Mouse (Mus musculus) megakaryocyte progenitor cell, adult 5-6 weeks (primary cell): ENCODE data around the gene Clns1a. TPM values are rescaled to one million over a fixed set of nuclear protein-coding genes. Genes with fewer than 3 reads are reported as not detected.

Experiments
- ATAC-seq: replicated peaks from 2 replicates; pipeline ENCODE4 v1.8.0; 2016; ENCODE audit warnings: mild to moderate bottlenecking, moderate TSS enrichment, inconsistent platforms; ENCODE audit not compliant: poor library complexity
- total RNA-seq, 2 experiments: library from RNA; stranded (forward) in 1 of 2; stranded (reverse) in 1 of 2; fragments of 157-497, 149-512 nt in 1 of 2; fragments of 200-1000 nt in 1 of 2; gene quantifications; 2 replicates each; pipeline versions ENCODE4 v1.2.3 to v1.2.4; 2015 to 2017

Gene Clns1a
- total RNA-seq (2015), result 165 and 166 TPM in 2 replicates
- total RNA-seq (2017), result 163 and 168 TPM in 2 replicates

DNA sequence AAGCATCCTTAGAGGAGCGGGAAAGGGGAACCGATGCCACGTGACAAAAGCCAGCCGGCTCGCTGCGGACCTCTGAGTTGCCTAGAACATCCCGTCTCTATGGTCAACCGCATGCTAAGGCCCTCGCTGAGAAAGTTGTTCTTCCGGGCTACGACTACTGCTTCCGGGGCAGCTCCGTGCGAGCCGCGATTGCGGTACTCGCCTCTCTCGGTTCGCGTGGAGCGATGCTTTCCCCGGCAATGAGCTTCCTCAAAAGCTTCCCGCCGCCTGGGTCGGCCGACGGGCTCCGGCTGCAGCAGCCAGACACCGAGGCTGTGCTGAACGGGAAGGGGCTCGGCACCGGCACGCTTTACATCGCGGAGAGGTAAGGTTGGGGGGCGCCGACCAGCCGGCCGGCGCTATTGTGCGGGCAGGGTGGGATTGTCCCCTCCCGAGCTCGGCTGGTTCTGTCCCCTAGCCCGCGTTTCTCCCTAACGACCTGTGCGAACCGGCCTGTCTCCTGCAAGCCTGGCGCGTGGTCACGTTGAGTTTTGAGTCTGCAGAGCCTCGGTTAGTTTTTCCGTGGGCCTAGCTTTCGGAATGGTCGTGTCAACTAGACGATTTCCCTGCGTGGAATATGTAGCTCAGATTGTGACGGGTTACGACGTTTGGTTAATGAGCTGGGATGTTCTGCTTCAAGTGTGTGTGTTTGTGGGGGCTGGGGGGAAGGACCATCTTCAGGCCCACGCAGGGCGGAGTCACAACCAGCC, at the start of gene Clns1a:
Clns1a (plus strand) TSS at position 129 of the 749 bp plus-strand sequence.
- peak; percentile 98 for ATAC-seq

DNA sequence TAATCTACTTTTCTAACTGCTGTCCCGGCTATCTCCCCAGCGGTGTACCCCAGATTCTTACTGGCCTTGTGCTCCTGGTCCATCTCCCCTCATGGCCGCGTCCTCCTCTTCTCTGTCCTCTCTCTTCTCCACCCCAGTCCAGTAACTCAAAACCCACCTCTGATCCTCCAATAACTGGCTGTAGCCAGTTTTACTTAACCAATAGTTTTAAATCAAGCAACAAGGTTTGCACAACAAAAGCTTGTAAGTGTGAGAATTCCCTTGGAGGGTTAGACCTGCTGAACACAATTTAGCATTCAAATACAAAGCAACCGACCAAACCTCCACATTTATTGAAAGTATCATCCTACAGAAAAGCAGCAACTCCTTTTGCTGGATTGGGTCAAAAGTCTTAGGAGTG, 48.8 kb upstream of the Clns1a start:
- no peak for ATAC-seq

DNA sequence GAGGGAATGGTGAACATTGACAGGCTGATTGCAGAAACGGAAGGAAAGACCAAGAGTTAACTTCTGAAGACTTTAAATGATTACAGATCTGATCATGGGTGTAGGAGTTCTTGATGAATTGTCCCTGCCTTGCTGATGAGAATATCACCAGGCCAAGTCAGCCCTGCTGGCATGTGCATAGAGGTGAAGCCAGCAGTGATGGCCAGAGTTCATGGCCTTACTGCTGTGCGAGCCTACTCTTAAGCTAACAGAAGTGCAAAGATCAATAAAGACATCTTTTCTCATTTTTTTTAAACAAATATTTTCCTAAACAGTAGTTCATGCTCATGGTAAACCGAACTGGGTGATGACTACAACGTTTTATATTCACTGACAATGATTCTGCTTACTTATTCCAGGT, 45.7 kb upstream of the Clns1a start:
- ATAC-seq, result no peak

DNA sequence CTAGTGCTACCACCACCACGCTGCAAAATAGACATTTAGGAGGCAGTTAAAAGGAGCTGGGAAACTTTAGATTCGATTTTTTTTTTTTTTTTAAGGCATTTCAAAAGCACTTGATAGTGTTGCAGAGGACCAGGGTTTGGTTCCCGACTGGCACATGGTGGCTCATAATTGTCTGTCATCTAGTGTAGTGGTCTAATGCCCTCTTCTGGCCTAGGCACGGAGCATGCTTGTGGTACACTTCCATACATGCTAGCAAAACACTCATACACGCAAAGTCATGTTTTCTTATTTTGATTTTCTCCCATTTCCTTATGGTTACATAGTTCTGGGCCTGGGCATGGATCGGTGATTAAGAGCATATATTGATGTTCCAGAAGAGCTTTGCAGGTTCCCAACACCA, 40.3 kb upstream of the Clns1a start:
- ATAC-seq, result no peak

DNA sequence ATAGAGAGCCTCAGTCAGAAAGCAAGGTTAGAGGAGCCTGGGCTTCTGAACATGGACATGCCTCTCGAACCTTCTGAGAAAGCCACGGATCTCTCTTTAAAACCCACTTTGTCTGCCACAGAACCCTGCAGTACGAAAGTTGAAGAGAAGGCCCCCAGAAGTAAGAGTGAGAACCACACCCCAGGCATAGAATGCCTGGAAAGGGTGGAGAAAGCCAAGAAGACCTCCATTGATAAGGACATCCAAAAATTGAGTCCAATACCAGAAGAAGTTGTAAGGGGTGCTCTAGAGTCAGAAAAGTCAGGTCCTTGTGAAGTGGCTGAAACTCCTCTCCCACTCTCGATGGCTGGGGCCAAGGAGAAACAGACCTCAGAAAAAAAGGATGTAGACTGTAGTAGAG, 34.8 kb upstream of the Clns1a start:
- ATAC-seq, result no peak

DNA sequence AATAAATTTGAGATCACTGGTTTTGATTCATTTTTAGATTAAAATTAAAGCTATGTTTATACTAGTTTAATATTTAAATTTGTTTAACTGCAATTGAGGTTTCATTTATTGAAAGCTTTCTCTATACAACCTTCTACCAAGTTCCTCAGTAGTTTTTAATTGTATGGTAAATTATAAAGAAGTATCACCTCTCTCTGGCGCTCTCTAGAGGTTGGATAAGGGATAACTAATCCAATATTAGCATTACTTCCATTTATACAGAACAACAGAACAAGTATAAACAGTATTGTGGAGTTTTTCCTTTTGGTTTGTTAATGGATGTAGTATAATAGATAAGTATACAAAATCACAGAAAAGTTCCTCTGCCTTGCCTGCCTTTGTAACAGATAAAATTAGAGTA, 17.2 kb upstream of the Clns1a start:
- peak; percentile 76 for ATAC-seq

DNA sequence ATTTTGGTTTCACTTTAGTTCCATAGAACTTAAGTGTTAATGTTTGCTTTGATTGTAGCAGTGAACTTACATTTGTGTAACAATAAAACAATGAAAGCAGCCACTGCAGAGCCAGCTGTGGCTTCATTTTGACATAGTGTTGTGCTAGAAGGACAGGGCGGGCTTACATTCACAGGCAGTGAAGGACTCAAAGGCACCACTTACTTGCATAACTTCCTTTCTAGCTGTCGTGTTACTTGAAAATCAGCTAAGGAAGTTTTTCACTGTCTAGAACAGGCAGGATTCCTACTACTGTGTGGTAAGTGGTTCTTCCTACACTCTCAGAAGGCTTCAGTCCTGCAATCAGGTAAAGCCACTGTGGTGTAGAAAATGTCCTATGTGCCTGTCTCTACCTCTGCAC, 8.6 kb upstream of the Clns1a start:
- peak; percentile 69 for ATAC-seq

DNA sequence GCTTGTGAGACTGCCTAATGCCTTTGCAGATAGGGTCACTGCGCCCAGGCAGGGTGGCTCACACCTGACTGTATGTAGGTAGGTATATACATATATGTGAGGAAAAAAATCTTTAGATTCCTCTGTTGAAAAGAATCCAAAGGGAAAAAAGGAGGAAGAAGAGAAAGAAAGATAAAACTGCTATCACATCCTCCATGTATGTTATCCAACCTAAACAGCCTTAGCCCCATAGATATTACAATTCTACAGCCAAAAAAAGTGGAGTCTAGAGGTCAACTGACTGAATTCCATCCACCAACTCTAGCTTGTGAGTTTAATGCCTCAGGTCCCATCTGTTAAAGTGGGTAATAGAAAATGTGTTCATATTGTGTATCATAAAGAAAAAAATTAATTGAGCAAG, 993 bp upstream of the Clns1a start:
- ATAC-seq, result no peak

DNA sequence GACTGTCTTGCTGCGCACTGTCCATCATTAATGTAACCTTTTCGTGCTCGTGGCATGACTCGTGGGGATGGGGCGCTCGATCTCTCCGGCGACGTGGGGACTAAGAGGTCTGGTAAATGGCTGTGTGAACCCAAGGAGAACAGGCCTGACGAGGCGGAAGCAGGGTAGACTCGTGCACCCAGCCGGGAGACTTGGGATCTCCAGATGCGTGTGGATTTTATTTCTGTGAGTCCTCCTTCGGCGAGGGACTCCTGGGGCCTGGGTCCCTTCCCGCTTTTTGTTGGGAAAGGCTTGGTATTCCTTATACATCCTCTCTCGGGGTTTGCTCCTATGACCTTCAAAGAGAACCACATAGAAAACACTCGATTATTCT, 315 bp upstream of the Clns1a start:
- peak; percentile 37 for ATAC-seq

DNA sequence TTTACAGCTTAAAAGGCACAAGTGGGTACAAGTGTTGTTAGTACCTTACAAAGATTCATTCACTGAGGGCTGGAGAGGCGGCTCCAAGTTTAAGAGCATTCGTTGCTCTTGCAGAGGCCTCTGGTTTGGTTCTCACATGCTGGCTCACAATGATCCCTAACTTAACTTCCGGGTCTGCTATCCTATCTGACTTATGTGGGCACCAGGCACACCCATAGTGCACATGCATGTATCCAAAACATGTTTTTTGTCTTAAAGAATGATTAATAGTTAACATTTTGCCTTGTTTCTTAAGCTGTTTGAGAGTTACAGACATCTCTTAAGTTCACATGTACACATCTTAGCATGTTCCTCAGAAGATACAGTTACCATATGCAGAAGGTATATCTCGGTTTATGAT, 3.7 kb downstream of the Clns1a start:
- no peak for ATAC-seq

DNA sequence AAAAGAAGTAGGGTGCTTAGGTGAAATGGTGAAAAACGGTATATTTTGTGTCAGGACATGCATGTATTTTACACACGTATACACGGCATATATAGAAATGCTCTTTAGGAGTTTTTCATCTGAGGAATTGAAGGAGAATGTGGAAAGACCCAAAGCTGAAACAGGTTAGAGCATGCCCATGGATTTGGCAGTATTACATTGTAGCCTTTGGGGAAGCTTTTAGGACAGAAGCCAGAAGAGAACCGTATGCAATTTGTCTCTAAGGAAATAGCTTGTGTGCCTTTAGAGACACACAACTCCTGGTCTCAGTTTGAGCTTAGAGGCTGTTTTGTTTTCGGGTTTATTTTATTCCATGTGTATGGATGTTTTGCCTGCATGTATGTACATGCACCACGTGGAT, 4.7 kb downstream of the Clns1a start:
- ATAC-seq, result no peak

DNA sequence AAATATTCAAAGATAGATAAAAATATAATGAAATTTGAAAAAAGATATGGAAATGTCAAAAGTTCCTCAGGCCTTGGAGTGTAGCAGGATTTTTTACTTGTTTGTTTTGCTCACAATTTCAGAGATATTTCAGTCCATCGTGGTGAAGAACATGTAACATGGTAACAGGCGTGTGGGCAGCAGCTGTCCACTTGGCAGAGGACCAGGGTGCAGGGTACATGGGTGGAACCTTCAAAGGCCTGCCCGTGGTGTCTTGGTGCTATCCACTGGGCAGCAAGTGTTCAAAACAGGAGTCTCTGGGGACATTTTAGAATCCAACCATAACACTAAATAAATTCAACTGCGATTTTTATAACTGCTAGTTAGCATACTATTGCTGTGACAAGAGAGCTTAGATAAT, 10.7 kb downstream of the Clns1a start:
- no peak for ATAC-seq

DNA sequence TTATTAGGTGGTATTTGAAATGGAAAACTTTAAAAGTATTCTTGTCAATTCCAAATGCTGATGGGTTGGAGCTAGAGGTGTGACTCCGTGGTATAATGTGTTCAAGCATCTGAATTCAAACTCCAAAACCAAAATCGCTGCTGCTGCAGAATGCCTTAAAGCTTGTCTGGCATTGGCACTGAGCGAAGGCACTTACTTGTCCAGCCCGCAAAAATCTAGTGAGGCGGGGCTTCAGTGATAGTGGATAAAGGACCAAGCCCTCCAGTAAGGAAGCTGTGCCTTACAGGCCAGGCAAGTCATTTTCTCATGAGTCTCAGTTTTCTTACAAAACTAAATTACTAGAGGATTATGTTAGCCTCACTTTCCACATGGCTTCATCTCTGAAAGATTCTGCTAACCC, 11.4 kb downstream of the Clns1a start:
- no peak for ATAC-seq

DNA sequence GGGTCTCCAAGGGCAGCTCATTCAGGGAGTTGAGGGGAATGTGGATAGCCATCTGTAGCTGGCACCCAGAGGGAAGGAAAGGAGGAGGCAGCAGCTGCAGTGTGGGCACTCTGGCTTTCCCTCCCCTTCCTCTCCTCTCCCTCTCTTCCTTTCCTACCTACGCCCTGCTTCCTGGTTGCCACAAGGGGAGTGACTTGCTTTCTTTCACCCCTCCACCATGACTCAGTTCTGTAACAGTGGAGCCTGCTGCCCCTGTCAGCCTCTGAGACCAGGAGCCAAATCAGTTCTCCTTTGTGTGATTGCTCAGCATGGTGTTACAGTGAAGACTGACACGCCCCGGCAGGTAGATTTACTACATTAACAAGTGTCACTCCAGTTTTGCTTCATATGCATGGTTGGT, 12.8 kb downstream of the Clns1a start:
- peak; percentile 83 for ATAC-seq

DNA sequence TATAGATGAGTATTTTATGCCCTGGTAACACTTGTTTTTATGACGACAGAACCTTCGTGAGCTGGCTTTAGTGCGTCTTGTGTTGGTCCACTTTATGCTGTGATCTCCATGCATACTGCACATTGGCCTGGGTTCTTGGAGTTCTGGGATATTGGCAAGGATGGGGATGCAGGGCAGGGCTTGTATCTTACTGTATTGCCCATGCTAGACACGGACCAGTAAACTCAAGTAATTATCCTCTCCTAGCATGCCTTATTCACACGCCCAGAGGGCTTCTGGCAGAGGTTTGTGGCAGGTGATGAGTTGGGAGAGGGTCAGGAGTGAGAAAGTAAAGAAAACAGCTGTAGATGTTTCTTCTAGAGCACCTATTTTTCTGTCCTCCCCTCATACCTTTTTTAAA, 18.2 kb downstream of the Clns1a start:
- ATAC-seq, result no peak

DNA sequence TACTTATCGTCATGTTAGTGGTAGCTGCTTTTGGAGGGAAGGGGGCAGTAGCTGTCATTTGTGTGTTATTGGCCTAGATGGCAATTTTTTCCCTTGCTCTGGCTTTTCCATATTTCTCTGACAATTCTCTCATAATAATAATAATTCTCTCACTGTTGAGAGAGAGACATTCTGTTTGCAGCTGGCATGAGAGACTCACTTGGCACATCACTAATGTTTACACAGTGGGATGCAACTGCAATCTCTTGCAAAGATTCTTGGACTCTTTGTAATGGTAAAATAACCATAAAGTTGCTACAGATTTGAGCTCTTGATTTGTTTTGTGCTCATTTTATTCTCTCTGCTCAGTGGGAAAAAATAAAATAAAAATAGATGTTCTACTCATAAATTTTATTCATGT, 20.9 kb downstream of the Clns1a start:
- no peak for ATAC-seq

DNA sequence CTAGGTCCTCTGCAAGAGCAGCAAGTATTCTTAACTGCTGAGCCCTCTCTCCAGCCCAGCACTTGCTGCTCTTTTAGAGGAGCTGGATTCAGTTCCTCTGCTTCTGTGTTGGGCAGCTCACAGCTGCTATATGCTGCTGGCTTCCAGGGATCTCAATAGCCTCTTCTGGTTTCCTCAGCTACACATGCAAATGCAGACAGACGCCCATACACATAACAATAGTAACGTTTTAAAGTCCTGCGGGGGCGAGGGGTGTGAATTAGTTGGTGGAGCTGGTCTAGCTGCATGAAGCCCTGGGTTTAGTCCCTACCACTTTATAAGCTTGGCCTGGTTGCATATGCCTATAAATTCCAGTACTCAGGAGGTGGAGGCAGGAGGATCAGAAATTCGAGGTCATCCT, 22.6 kb downstream of the Clns1a start:
- no peak for ATAC-seq

DNA sequence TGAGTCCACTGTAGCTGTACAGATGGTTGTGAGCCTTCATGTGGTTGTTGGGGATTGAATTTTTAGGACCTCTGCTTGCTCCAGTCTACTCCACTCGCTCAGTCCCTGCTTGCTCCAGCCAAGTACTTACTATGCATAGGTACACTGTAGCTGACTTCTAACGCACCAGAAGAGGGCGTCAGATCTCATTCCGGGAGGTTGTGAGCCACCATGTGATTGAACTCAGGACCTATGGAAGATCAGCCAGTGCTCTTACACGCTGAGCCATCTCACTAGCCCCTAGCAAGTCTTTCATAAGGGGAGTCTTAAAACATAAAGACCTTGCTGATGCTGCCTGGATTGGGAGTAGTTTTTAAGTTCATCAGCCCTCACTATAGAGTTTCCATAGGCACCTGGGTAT, 23.7 kb downstream of the Clns1a start:
- ATAC-seq, result no peak

DNA sequence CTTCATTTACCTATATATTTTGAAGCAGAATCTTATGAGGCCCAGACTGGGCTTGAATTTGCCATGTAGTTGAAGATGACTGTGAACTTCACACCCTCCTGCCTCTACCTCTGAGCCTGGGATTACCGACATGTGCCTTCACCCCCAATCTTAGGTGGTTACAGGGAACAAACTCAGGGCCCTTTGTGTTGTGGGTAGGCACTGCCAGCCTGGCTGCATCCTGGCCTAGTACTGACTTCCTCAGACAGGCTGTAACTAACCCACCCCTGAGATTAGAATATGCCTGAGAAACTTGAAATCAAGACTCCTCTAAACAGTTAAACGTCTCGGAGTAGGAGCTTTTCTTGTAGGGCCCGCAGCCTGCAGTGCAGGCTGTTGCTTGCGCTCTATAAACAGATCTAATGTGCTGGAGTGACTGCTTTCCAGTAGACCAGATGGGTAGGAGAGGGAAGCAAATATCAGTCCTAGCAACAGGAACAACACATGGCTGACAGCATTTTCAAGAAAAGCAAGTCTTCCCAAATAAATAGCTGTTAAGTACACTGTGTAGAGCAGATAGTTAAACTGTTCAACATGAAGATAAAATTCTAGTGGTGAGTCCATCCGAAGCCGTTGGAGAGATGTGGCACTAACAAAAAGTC, 26.0 kb downstream of the Clns1a start:
- ATAC-seq, result 0 out of 2 replicates have a peak, but pooled peaks have one; percentile 4

DNA sequence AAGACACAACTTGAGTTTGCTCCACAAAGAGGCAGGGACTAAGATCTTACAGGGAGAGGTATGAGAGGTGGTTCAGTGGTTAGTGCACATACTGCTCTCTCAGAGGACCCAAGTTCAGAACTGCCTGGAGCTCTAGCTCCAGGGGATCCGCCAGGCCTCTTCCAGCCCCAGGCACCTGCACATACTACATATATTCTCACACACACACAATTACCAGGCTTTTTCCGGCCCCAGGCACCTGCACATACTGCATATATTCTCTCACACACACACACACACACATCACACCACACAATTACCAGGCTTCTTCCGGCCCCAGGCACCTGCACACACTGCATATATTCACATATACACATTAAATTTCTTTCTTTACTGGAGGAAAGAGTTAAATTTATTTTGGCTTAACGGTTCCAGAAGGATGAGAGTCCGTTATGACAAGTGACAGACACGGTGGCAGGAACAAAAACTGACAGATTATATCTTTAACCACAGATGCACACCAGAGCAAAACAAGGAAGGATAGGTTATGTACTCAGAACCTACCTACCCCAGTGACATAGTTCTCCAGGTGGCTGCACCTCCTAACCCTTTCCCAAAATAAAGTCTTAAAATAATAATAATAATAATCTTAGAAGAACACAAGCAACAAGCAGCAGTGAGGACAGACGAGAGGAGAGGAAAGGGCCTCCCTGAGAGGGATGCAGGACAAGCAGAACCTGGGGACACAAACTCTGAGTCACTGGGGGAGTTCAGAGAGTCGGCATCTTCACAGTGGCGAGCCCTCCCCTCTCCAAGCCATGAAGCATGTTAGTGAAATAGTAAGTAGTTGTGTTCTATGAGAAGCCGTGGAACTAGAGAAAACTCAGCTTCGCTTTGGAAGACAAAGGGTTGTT, 27.5 kb downstream of the Clns1a start:
- ATAC-seq, result peak; percentile 44

DNA sequence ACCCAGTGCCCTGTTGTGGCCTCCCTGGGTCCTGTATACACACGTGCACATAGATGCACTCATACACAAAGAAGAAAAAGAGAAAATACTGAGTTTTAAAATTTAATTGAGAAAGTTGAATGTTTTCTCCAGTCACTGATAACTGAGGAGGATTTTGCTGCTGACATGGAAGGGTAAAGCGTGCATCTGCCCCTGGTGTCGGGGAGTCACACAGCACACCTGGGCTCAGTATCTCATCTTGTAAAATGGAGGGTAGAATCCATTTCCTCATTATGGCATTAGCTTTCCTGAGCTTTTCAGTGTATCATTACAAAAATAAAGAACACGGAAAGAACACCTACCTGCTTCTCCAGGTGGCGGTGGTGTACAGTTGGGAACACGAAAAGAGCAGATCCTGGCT, 29.0 kb downstream of the Clns1a start:
- ATAC-seq, result no peak

DNA sequence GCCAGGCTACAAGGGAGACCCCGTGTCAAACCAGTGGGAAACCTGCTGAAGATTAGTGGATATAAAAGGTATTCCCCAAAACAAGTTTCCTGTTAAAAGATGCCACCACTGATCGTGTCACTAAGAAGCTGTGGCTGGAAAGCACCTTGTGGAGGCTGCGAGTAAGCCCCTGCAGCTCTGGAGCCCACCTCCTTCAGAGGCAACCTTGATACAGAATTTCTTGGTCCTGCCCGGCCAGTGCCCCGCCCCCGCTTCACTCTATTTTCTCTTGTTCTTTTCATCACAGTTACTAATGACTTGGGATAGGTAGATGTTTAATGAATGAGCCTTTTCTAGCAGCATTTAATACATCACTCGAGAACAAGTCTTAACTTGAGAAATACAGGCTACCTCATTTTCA, 29.6 kb downstream of the Clns1a start:
- ATAC-seq, result no peak
